Mouse (Mus musculus) WW6 (cell line): ENCODE measurements around the gene Kcnip1.

Experiments
- DNase-seq: peaks from one replicate; pipeline ENCODE4 v3.0.0-alpha.2; 2013; ENCODE audit warnings: low read depth, low spot score

Gene Kcnip1

DNA sequence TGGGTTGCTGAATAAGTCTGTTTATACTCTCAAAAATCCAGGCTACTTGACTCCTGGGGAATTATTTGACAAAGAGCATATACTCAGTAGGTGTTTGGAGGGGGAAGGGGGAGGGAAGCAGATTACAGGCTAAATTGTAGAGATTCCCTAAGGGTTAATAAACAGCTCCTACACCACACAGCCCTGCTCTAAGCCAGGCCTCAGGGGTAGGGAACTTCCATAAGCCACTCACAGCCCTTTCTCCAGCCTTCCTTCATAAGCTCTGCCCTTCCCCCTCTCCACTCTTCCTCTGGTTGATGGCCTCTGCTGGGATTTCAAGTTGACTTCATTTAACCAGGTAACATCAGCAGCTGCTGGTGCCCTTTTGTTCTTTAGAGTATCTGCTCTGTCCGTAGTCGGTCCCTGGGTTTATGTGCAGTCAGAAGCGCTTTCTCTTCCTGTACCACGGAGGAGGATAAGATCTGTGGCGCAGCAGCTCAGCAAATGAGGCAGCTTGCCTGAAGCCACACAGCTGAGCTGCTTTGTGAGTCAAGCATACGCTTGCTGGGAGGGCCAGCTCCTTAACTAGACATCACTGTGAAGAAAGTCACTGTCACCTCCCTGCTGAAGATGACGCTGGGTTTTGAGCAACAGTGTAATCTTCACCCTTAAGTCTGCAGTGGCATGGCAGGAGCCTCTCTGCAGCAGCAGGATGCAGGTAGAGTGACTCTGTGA, 54.2 kb downstream of the Kcnip1 start:
- DNase-seq: no peak

DNA sequence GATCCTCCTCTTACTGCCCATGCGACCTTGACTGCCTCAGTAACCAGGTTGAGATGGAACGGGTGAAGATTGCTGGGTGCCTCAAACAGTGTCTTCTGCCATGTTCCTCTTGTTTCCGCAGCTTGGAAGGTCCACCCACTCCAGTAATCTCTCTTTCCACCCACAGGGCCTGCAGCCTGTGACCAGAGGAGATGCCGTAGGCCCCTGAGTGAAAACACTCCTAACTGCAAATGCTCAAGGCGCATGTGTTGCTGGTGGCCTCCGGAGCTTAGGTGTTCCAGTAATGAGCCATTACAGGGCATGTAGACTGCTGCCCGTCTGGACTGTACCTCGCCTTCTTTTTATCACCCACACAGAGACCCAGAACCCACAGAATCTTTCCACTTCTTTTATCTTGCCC, 55.3 kb downstream of the Kcnip1 start:
- DNase-seq: no peak

DNA sequence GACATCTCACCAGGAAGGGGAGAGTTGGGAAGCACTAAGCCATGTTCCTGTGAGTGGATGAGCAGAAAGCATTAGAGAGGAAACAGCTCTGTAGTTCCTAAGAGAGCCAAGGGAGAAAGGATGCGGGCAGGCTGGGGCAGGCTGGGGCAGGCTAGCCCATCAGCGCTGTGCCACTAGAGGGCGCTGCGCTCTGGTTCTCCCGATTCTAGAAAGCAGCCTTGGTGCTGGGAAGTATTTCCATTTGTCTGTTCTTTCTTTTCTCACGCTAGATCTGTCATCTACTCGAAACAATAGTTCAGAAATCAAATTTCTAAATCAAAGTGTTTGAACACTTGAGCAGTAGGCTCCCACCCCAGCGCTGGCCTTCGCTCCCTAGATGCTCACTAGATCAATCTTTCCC, 58.7 kb downstream of the Kcnip1 start:
- no peak for DNase-seq

DNA sequence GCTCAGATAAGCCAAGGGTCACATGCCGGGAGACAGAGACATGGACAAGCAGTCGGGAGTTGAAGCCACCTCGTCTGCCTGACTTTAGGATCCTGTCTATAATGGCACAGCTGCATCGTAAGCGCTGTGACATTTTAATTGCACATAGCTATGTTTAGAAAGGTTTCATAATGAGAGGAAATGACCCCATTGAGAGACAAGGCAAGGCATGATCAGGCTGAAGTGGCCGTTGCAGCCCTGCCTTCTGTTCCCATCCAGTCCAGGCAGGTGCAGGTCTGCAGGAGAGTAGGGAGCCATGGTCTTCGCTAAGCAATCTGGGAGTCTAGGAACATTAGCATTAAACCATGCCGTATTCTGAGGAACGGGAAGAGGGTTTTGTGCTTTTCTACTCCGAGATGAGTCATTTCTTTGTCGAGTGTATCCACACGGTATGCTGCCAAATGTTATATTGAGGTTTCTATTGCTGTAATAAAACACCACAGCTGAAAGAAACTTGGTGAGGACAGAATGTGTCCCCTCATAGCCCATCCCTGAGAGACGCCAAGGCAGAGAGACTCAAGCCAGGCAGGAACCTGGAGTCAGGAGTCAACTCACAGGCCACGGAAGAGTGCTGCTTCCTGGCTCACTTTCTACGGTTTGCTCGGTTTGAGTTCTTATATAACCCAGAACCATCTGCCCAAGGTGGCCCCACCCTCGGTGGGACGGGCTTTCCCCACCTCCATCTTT, 60.4 kb downstream of the Kcnip1 start:
- no peak for DNase-seq

DNA sequence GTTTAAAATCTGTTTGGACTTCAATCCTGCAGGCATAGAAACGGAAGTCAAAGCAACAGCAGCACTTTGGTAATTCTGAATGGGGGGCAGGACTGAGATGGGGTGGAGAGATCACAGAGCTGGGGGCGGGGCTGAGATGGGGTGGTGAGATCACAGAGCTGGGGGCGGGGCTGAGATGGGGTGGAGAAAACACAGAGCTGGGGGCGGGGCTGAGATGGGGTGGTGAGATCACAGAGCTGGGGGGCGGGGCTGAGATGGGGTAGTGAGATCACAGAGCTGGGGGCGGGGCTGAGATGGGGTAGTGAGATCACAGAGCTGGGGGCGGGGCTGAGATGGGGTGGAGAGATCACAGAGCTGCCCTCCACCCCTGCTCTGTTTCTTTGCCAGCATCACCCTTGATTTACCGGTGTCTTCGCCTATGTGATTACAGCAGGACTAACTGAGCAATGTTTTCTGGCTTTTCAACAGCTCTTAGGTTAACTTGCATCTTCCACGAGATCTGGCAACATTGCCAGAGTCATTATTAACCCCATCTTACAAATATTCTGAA, 61.0 kb downstream of the Kcnip1 start:
- DNase-seq: peak; percentile 71

DNA sequence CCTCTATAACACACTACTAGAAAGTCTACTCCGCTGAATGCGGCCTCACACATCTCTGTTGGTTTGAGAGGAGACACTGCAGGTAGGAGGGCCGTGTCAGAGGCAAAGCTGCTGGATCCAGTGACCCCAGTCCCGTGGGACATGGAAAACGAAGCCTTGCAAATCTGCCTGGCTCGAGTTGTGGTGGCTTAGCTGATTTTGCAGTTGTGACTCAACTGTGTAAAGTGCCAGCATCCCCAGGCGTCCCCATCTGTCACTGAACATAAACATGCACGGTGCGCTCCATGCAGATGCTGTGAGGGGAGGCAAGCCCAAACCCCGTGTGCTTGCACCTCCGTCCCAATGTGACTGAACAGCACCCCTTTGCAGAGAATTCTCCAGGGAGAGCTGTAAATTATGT, 63.5 kb downstream of the Kcnip1 start:
- DNase-seq: no peak

DNA sequence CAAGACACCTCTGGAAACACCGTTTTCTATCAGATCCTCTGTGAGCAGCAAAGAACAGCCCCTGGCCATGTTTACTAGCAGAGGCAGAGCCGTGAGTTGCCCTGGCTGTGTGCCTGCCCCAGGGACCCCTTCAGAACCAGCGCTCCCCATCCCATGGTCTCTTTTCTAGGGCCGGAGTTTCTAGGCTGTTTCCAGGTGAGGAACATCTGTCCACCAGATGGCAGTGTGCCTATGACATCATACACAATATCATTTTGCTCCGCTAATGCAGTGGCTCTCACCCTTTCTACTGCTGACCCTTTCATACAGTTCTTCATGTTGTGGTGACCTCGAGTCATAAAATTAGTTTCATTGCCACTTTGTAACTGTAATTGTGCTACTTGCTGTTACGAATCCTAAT, 64.3 kb downstream of the Kcnip1 start:
- no peak for DNase-seq

DNA sequence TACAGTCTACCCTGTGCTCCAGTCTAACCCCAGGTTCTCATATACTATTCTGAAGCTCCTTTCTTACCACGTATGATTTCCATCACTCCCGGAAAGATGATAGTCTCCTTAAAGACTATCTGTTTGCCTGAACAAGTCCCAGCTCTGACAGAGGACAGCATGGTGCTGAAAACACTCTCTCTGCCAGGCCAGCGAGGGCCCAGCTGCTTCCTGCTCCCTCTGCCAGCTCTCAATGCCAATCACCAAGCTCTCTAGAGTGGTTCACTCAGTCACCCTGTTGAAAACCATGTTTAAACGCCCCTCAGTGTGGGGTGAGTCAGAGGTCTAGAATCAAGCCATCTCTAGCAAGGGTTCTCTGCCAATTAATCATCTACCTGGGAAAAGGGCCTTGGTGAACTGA, 65.1 kb downstream of the Kcnip1 start:
- DNase-seq: no peak

DNA sequence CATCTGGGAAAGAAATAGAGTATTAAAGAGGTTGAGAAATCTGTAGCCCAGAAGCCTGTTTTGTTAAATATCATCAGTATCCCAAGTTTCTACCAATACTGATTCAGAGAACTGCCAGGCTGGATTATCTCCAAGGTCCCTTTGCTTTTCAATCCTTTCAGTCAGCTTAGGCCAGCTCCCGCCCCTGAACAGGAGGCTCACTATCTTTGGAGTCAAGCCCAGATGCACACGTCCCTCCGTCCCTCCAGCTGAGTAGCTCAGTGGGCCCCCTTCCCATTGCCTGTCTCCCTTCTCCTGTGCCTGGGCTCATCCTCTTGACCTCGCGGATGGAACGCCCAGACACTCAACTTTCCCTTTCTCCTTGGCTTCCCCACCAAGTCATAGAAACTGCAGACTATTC, 65.6 kb downstream of the Kcnip1 start:
- DNase-seq: no peak

DNA sequence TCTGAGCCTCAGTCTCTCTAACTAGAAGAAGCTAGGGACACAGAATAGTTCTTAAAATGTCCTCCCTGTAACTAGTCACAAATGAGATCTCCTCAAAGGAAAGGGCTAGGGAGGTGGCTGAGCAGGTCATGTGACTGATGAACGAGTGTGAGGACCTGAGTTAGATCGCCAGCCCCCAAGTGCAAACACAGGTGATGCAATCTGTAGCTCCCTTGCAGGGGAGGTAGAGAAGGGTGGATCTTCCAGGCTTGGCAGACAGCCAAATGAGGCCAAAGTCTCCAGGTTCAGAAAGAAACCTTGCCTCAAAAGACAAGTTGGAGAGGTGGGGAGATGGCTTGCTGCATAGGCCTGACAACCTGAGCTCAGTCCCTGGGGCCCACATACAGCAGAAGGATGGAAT, 66.4 kb downstream of the Kcnip1 start:
- no peak for DNase-seq

DNA sequence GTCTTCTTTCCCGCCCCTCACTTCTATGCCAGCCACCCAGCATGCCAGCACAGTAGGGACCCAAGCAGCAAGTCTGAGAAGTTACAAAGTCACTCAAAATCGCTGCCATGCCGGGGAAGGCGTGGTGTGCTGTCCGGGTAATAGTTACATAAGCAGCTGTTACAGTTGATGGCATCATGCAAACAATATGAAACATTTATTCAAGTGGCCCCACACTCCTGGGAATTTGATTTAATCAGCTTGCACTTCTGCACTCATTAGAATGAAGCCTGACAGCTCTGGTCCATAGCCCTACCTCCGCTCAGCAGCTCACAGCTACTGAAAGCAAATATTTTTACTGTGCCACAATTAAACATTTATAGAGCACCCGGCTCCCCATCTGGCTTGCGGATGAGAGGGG, 67.2 kb downstream of the Kcnip1 start:
- no peak for DNase-seq

DNA sequence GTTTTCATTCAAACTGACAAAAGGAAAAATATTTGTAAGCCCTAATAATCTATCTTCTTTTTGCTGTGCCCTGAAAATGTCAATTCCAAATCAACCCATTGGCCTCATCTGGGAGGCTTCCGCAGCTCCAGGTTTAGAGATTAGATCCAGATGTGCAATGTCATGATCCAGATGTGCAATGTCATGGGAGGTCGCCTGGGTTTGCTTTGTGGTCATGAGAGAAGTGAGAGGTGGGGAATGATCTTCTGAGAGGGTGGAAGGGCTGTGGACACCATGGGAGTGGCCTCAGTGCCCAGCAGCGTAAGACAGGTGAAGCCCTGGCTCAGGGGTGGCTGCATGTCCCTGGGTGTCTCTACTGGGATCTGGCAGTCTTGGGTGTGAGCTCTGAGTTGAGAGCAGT, 69.9 kb downstream of the Kcnip1 start:
- DNase-seq: no peak

DNA sequence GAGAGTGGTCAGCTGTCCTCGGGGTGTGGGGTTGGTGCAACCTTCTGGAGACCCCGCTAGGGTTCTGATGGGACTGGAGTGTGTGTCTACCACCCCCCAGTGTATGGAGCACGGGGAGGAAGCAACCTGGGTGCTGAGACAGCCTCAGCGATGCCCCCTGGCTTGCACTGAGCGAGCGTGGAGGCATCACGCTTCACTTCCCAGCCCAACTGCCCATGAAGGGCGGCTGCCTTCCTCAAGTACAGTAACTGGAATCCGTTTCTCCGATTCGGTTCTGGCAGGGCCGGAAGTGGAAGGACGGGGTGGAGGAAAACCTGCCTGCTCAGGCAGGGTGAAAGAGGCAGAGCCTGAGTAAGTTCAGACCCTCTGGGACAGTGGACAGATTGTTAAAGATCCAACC, 71.5 kb downstream of the Kcnip1 start:
- DNase-seq: no peak

DNA sequence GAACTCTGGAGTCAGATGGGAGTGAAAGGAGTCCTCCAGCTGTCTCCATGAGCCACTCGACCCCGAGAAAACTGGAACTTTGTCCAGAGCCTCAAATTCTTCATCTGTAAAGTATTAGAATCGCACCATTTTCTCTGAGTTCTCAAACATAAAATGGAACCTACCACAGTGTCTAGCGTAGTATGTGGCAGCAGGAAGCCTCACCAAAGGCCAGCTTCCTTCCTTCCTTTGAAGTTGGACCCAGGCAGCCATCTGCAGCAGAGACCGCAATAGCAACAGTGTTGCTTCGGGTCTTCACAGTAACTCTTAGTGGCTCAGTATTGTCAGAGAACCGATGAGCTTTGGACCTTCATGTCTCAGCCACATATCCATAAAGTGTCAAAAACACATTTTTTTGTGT, 73.1 kb downstream of the Kcnip1 start:
- DNase-seq: no peak

DNA sequence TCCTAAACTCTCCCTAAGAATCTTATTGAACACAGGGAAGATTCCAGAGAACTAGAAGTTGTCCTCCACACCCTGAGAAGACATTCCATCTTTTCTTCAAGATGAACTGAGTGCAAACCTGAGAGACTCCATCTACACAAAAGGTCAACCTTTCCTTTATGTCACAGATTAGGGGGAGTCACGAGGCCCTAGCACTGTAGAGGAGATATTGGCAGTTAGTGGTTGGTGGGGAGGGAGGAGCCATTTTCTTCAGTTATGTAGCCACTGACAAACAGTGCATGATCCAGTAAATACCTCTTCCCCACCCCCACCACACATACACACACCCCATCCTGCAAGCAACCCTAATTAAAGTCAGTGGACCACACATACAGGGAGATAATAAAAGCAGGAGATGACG, 74.5 kb downstream of the Kcnip1 start:
- DNase-seq: no peak

DNA sequence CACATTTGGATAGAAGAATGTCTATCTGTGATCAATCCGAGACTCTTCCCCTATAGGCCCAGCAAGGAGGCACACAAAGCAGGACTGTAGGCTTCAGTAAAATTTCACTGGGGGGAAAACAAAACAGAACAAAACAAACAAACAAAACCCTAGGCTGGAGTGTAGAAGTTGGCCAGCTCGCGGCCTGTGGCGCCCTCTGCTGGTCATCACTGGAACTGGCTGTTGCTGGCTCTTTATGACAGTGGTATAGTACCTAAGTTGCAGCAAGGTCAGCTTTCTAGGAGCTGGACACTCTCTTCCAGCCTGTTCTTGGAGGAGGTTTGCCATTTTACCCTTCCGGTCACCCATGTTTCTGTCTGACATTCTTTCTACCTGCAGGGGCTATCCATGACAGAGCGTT, 75.4 kb downstream of the Kcnip1 start:
- DNase-seq: no peak

DNA sequence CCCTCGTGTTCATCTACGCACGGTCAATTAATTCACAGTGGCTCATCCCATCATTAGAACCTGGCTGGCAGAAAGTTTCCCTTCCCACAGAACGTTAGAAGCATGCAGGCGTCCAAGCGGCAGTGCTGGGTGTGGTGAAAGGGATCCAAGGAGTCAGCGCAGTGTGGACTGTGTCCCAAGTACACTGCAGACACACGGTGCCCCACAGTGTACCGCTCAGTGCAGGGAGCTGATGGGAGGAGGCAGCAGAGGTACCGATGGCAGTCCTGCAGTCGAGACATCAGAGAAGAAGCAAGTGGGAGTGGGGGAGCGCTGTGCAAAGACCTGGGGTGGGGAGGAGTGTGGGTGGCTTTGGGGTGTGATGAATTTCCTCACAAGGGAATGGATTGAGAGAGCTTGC, 78.7 kb downstream of the Kcnip1 start:
- DNase-seq: no peak

DNA sequence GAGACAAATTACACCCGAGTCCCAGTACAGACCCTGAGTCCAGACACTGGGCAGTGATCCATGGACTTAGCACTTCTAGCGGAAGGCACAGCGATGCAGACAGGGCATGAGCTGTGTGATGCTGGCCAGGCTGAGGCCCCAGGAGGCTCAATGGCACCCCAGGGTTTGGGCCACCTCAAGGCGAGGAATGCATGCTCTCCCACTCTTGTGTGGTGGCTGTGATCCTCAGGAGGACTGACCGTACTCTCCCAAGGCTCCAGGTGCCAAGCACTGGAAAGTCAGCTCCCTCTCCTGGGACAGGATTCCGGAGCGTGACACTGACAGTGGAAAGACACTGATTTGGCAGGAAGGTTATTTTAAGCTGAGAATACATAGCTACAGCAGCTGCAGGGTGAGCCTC, 79.9 kb downstream of the Kcnip1 start:
- DNase-seq: no peak

DNA sequence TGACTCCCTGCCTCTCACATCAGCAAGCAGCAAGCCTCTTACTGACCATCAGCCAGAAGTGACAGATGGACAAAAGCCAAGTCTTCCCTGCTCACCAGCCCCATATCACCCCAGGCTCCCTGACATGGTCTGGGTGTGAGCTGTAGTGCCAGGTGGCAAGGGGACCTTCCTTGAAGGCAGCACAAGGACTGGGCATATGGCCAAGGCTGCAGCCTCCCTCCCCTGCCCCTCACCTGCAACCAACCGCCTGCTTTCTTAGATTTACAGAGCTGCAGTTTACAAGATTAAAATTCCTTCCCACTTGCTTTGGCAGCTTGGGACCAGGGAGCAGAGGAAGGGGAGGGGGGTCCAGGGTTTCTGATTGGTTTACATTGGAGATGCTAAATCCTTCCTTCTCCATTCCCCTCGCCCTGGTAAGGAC, 80.8 kb downstream of the Kcnip1 start:
- DNase-seq: no peak

DNA sequence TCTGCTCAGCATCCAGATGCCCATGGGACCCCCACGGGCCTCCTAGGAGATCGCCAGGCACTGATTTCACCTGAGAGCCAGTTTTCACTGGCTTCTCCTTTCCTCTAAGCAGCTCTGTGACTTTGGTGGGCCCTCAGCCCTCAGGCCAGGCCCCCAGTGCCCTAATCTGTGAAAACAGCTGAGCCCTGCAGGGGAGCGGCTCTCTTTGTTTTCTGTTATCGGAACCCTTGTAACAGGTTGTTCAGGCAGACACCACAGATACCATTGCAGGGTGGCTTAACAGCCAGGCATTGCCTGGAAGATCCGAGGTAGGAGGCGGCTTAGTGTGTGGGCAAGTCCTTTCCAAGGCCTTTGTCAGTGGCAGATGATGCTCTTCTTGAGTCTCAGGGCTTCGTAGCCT, 82.0 kb downstream of the Kcnip1 start:
- DNase-seq: no peak

DNA sequence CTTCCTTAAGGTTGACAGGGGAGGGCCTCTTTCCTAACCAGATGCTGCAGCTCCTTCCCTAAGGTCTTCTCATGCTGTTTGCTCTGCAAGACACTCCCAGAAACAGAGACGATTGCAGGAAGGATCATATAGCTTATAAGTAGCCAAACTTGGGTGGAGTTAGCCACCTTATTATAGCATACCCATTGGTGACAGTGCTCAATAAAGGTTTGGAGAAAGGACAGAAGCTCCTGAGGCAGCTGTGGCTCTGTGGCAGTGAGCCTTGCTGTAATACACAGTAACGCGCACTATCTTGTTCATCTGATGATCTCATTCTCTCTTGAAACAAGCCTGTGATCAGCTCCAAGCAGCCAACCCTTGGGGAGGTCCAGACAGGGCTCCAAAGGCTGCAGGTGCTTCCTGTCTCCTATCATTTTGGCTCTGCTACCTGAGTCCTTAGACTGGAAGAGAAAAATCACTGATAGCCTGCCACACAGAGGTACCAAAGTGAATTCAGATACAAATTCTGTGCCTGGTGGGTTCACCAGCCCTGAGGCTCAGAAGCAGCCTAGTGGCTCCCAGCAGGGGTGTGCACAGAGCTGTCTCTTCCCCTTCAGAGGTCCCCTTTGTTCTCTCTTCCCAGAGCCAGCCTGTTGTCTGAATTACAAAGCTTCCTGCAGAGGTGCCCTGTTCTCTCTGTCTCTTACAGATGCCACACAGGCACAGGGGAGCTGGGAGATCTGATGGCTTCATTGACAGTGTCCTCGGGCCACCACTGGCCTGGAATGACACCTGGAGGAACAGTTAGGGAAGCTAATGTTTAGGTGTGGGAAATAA, 84.4 kb downstream of the Kcnip1 start:
- DNase-seq: no peak

DNA sequence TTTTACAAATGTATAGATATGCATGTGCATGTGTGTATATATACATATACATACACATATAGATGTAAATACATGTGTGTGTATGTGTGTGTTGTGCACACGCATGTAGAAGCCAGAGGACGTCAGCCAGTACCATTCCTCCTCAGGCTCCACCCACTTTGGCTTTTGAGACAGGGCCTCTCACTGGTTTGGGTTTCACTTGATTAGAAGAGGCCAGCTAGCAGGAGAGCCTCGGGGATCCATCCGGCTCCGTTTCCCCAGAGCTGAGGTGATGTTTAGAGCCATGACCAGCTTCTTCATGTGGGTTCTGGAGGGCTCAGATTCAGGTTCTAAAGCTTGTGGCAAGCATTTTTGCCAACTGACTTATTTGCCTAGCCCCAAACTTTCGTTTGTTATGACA, 89.5 kb downstream of the Kcnip1 start:
- no peak for DNase-seq
